Mouse (Mus musculus) G1E (cell line): ENCODE measurements at regions not wholly inside any gene's neighbourhood (a gene's known extent, or its start where the extent isn't known, plus 50 kb on each side); places are given as distances from the start of the nearest gene placed in this dataset.

Source experiments
- CTCF ChIP-seq: IDR thresholded peaks from 2 replicates; pipeline ENCODE4 v1.5.1; 2012; ENCODE audit warnings: low read depth, low read length, inconsistent platforms, mixed read lengths
- GATA1 ChIP-seq: IDR thresholded peaks from 2 replicates; pipeline ENCODE4 v1.6.1; 2012; ENCODE audit warnings: borderline replicate concordance, low read length, inconsistent platforms, mixed read lengths
- GATA2 ChIP-seq: IDR thresholded peaks from 2 replicates; pipeline ENCODE4 v1.6.1; 2012; ENCODE audit warnings: low read depth, low read length, inconsistent platforms, borderline replicate concordance
- POLR2AphosphoS5 ChIP-seq: IDR thresholded peaks from 2 replicates; pipeline ENCODE4 v1.6.1; 2012; ENCODE audit warnings: low read depth, low read length, inconsistent platforms; ENCODE audit not compliant: insufficient replicate concordance
- TAL1 ChIP-seq: conservative IDR thresholded peaks from 2 replicates; pipeline ENCODE4 v1.6.1; 2012; ENCODE audit warnings: low read depth, low read length, inconsistent platforms, mixed read lengths

DNA sequence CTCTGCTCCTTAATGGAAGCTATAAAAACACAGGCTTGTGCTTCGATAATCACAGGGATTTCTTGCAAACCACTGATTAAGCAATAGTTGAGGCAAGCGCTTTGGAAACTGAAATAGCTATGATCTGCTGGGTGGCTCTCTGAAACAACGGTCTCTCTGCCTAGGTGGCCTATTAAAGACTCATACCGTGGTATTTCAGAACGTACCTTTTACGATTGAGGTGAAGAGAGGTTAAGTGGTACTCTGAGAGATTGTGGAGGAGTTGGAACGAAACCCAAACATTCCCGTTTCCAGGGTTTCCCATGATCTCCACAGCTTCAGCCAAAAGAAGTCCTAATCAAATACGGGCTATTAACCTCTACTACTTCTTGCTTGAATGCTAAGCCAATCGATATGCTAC lies 212.2 kb downstream of the Actr3 start:
- no peak for TF ChIP-seq CTCF
- TF ChIP-seq GATA1: no peak
- no peak for TF ChIP-seq GATA2
- no peak for TF ChIP-seq TAL1
- TF ChIP-seq POLR2AphosphoS5: no peak
